Mouse (Mus musculus): Measurements from ENCODE around the gene Vat1l.

The Vat1l gene

DNA sequence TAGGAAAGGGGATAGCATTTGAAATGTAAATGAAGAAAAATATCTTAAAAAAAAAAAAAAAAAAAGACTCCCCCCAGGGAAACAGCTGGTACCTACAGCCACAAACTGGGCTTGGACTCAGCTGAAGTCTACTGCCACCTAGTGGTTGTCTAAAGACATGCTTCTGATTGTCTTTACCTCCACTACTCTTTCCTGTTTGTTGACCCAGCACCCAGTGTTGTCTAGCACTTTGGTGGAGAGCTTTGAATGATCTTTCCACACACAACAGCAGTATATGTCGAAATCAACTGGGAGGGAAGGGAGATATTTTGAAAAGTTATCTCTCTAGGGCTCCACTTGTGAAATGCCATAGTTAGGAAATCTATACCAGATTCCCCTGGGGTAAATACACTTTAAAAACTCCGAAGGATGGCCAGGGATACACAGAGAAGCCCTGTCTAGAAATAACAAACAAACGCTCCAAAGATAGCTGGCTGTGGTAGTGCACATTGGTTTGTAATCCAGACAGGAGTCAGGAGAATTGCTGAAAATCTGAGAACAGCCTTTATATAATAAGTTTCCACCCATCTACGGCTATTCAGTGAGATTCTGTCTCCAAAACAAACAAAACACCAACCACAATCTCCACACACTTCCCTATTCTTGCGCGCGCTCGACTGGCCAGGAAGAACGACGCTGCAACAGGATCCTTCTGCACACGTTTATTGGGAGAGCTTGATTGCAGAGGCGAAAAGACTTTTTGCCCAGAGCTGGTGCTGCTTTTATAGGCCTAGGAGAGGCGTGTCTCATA lies 185.2 kb downstream of the Vat1l start:
- no peak for DNase-seq (ENCODE audit: low read depth, low spot score)

DNA sequence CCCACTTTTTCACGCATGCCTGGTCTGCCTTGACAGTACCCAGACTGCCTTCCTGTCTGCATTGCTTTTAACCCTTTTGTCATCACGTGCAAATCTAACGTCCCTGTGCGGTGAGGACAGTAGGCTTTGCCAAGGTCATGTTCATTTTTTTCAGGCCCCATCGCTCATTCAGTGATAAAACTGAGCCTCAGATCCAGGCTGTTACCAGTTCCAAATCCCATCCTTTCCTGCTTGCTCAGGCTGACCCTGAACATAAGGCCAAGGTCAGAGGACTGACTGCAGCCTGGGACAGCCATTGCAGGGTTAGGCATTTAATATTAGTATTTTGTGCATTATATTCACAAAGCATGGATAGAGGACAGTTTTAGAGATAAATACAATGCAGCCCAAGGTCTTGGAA lies 192.9 kb downstream of the Vat1l start:
- DNase-seq (ENCODE audit: low read depth, low spot score): no peak

DNA sequence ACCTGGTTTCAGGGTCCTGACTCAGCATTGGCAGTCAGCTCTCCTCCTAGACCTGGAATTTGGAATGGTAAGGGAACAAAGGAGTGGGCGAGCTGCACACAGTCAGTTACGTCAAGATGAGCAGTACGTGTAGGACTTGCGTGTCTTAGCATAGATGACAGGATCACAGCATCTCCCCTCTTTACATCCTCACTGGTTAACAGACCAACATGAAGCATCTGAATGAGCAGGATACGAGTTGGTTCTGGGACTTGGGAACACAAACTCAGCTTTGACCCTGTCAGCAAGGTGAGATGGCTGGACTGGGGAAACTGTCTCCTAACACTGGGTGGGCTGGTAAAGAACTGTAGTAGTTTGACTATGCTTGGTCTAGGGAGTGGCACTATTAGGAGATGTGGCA lies 193.9 kb downstream of the Vat1l start:
- no peak for DNase-seq (ENCODE audit: low read depth, low spot score)

DNA sequence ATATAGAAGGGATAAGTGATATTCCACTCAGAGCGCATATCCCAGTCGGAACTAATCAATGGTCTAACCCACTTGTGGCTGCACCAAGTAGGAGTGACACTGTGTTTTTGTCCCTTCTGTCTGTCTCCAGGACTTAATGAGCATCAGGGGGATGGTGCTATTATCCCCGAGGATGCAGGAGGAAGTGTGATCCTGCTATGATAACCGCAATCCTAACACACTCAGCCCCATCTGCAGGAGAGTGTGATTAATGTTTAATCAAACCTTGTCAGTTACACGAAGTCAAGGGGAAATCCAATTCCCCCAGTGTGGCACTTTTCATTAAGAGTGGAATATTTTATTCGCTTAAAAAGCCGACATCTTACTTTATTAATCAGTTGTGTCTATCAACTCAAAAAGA lies 196.3 kb downstream of the Vat1l start:
- DNase-seq (ENCODE audit: low read depth, low spot score): no peak

DNA sequence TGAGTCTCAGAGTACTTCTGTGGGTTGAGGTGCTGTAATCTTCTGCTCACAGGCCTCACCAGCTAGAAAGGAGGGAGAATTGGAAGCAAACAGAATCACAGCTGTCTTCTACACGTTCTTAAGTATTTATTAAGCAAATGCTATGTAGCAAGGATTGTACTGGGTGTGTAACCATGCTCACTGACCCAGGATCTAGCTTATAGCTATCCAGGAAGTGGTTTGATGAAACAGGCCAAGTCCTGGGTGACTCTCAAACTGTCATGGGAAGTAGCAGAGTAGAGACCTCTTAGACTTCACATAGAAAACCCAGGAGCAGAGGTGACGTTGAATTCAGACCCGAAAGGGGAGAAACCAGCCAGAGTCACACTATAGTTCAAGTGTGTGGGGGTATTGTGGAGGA lies 206.0 kb downstream of the Vat1l start:
- DNase-seq (ENCODE audit: low read depth, low spot score): no peak

DNA sequence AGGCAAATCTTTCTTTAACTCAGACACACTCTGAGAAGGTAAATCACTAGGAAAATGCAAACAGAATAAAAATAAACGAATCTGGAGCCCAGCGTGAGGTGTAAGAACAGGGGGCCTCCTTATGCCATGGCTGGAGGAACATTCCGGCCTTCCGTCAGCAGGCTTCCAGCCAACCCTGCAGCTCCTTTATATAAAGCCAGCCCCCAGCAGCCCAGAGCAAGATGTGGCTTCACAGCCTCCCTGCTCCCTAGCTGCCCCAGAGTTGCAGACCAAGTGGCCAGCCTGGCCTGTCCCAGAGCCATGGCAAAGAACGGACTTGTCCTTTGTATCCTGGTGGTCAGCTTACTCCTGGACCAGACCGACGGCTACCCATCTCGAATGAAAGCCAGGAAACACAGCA lies 212.4 kb downstream of the Vat1l start, which contains the start of gene Clec3a:
Clec3a (plus strand) TSS at position 301 of the 400 bp plus-strand sequence.
- DNase-seq (ENCODE audit: low read depth, low spot score): no peak

DNA sequence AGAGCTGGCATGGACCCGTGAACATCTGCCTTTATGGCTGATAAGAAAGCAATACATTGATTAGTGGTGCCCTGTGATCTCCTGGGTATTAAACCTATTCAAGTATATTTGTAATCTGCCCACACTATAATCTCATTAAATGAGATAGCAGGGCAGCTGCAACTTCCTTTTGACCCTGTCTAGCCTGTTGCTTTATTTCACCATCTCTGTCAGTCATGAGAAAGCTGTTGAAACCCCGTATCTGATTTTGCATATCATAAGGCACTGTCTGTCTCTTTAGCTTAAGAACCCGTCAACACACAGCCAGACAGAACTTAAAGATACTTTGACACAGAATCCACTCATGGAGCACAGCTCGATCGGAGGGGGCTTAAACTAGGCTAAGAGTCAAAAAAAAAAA lies 213.1 kb downstream of the Vat1l start:
- DNase-seq (ENCODE audit: low read depth, low spot score): no peak

DNA sequence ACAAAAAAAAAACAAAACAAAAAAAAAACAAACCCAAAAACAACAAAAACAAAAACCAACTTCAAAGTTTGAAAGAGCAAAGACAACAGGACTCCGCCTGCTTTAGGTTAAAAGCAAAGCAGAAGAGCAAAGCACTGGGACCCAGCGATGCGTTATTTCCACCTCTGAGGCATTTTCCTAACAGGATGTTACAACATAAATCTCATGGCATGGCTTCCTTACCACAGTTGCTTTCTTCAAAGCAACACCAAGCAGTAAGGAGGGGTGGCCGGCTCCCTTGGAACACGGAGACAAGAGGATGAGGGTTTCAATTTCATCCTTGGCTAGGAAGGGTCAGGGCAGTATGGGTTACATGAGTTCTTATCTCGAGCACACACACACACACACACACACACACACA lies 213.5 kb downstream of the Vat1l start:
- no peak for DNase-seq (ENCODE audit: low read depth, low spot score)

DNA sequence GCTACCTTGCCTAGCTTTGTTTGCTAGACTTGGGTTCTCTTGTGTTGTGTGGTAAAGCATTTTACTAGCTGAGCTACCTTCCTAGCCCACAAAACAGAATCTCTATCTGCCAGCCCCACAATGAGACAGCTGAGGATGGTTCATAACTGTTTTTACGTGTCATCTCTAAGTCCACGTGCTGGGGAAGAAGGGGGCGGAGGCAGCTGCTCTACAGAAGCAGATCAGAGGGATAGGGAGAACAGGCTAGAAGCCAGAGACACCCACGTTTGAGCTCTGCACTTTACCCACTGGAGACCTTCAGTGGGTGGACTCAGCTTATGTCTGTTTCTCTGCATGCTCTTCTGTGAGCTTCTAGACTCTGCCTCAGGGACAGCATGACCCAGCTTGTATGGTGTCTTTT lies 216.1 kb downstream of the Vat1l start:
- no peak for DNase-seq (ENCODE audit: low read depth, low spot score)

All from c-Kit-negative CD71-positive TER-119-positive erythroid progenitor cells, embryonic 14.5 days (primary cell).